Mouse (Mus musculus) lung, postnatal 0 days (tissue): ENCODE measurements around the gene Trim31.

Experiments
- CTCF ChIP-seq: IDR thresholded peaks from 2 replicates; pipeline ENCODE4 v1.5.1; 2016; ENCODE audit warnings: antibody characterized with exemption, mild to moderate bottlenecking
- EP300 ChIP-seq: IDR thresholded peaks from 2 replicates; pipeline ENCODE4 v1.6.1; 2016; ENCODE audit warnings: antibody characterized with exemption, mild to moderate bottlenecking, control low read depth

DNA sequence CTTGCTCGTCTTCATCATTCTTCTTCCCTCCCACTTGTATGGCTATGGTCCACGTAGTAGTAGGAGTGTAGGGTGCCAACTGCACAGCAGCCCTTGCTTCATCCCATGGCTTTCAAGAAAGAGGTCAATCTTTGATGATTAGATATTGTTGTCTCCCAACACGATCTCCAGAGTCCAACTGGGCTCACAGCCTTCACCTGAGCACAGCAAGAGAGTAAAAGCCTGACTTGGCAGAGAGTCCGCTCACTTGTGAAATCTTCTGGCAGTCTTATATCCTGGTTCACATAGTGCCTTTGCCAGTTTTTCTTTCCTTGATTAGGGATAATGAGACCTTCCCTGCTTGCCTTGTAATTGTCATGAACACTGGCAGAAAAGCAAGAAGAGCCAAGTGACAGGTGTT, 41.7 kb upstream of the Trim31 start:
- TF ChIP-seq CTCF (no peak), EP300 (no peak)
